Mouse (Mus musculus) frontal cortex, postnatal 10 days (tissue): ENCODE measurements around the gene Mmrn1.

Experiments
- DNase-seq, 2 experiments: peaks; one replicate each; pipeline ENCODE4 v3.0.0; 2022; ENCODE audit warnings: low spot score in 2 of 2, mixed read lengths in 1 of 2

Gene Mmrn1

GRCm38 (mm10) chr6:60993386-60994108, 68.8 kb downstream of the Mmrn1 start:
- DNase-seq = no peak

GRCm38 (mm10) chr6:60994114-60994513, 69.3 kb downstream of the Mmrn1 start:
- no peak for DNase-seq

DNA sequence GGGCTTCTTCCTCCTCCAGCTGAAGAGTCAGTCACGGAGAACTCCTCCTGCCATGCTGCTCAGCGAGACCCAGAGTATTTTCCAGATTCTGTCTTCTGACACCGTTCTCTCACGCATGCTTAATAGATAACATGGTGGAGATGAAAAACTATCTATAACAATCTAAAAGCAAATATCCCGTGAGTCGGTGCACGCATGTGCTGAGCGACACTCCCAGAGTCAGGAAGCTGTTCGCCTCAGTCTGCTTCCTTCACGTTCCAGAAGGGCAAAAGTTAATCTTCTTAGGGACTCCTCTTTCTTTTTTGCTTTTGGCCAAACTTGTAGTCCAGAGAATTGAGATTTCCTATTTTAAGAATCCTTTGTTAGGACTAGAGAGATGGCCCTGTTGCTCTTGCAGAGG, 69.7 kb downstream of the Mmrn1 start:
- no peak for DNase-seq

DNA sequence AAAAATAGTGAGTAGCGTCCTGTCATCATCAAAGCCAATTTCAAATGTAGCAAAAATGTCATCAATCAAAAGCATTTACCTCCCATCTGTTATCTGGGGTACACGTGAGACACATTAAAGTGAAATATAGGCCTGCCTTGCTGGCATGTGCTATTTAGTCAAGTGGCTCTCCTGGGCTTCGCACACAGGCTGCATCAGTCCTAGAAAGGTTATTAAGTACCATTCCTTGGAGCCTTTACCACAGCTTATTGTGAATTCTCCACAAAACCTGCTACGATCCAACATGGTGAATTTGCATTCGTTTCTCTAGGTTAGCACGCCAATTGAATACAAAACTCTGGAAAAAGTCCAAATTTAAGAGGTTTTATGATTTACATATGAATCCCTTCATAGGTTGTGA, 70.8 kb downstream of the Mmrn1 start:
- no peak for DNase-seq

- no peak for DNase-seq
These were observed 71.6 kb downstream of the Mmrn1 start for GRCm38 (mm10) chr6:60996328-60996727.

GRCm38 (mm10) chr6:61001003-61001790, 76.4 kb downstream of the Mmrn1 start:
- no peak for DNase-seq

- DNase-seq = no peak
These were observed 79.4 kb downstream of the Mmrn1 start for GRCm38 (mm10) chr6:61003916-61004765.

DNA sequence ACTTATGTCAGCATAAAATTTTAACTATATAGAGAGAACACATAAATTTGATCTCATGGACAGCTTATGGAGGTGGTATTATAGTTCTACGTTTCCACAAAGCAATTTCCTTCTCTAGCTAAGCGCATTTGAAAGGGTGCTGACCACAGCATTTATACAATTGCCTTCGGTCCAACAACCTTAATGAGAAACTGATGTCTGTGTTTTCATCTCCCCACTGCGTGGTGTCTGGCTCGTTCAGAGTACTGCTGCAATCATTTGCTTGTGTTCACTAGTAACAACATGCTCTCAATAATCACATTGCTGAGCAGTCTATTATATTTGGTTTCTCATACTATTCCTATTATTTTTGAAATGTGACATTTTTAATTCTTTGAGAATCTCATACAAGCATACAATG, 89.0 kb downstream of the Mmrn1 start:
- DNase-seq = no peak

DNA sequence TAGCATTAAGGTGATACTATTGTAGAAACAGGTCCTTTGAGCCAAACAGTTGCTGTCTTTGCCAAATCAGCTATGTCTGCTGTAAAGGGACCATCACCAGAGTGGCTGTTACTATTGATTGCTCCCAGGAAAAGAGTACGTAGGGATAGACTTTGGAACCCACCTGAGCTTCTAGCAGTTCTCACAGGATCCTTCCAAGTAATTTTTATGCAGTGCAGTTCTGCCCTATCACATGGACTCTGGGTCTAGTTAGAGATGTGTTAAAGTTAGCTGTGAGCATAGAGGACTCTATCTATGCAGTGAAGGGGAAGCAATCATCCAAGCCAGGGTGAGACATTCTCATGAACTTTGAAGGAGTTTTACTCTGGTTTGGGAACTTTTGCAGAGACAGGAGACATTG, 94.9 kb downstream of the Mmrn1 start:
- DNase-seq = no peak

GRCm38 (mm10) chr6:61020995-61021394, 96.2 kb downstream of the Mmrn1 start:
- no peak for DNase-seq

GRCm38 (mm10) chr6:61033251-61033650, 108.5 kb downstream of the Mmrn1 start:
- DNase-seq = no peak
